Mouse (Mus musculus) hindbrain, embryonic 14.5 days (tissue): ENCODE data around the gene Hnrnph1. TPM values are rescaled to one million over a fixed set of nuclear protein-coding genes. Genes with fewer than 3 reads are reported as not detected.

Experiments used
- microRNA counts: library from miRNA; unstranded; fragments of <30 nt; microRNA quantifications from one replicate; lab custom pipeline; 2016
- microRNA-seq: library from miRNA; unstranded; fragments of <30 nt; microRNA quantifications from one replicate; pipeline ENCODE4, GENCODE M21; 2016
- polyA plus RNA-seq: library from polyadenylated mRNA; unstranded; fragments of >200 nt; fragmentation: Nextera tagmentation; extraction: Ambion mirVana; gene quantifications from 2 replicates; pipeline ENCODE4 v1.2.1, GENCODE M21; 2014

Hnrnph1 gene
- polyA plus RNA-seq, 1 experiment from 2014 or later = 429 TPM

MicroRNAs encoded within 50 kb of the gene (microRNA counts, 519-probe panel; counts per million panel counts)
- microRNA mmu-miR-804 (lab: Ali Mortazavi, UCI) = 2,763 counts per million, percentile 10 among the panel's probes with 10 or more counts

Small RNA genes within 50 kb of the gene (microRNA-seq; reads per million reads assigned to microRNA genes)
- gene Mir804 = not detected

Other genes starting within 250 kb of the Hnrnph1 start
- gene Tbc1d9b, start 245.6 kb upstream of the Hnrnph1 start, polyA plus RNA-seq = 35.7 and 38.2 TPM in 2 replicates
- gene Mrnip, start 202.5 kb upstream of the Hnrnph1 start, polyA plus RNA-seq = 34.4 and 37.7 TPM in 2 replicates
- gene Sqstm1, start 166.2 kb upstream of the Hnrnph1 start, polyA plus RNA-seq = 365 and 385 TPM in 2 replicates
- gene Mgat4b, start 166.1 kb upstream of the Hnrnph1 start, polyA plus RNA-seq = 55.7 and 56.0 TPM in 2 replicates
- 1.6 and 4.5 TPM in 2 replicates for gene Ltc4s, start 138.4 kb upstream of the Hnrnph1 start, polyA plus RNA-seq
- gene Maml1, start 84.7 kb upstream of the Hnrnph1 start, polyA plus RNA-seq = 4.4 and 4.6 TPM in 2 replicates
- 239 and 252 TPM in 2 replicates for gene Canx, start 51.3 kb upstream of the Hnrnph1 start, polyA plus RNA-seq
- gene Cby3, start 22.5 kb upstream of the Hnrnph1 start, polyA plus RNA-seq = 0.68 and 1.3 TPM in 2 replicates
- gene Rufy1, start 54.1 kb downstream of the Hnrnph1 start, polyA plus RNA-seq = 27.0 and 27.7 TPM in 2 replicates
- 6.3 and 6.8 TPM in 2 replicates for gene Adamts2, start 225.1 kb downstream of the Hnrnph1 start, polyA plus RNA-seq